Mouse (Mus musculus): ENCODE results near the gene Mfn1. TPM values are rescaled to one million over a fixed set of nuclear protein-coding genes. Genes with fewer than 3 reads are reported as not detected.

Mfn1 gene
- total and polyA plus RNA-seq, 2 experiments: 11.6 to 45.0 TPM

GRCm38 (mm10) chr3:32601055-32601454, 71.8 kb downstream of the Mfn1 start:
- no peak overlapping the region for H3K4me3 ChIP-seq (ENCODE audit: insufficient read depth, low read depth, low read length)
- DNase-seq (ENCODE audit: extremely low read depth, low read depth, low spot score): no peak
- H3K27ac ChIP-seq (replicated peaks; ENCODE audit: insufficient read depth, low read depth, low read length): no peak overlapping the region
- H3K27me3 ChIP-seq (ENCODE audit: control insufficient read depth, insufficient read depth, low read length): no peaks in the 10 kb centered on the region
- no peaks in the 10 kb centered on the region for H3K36me3 ChIP-seq (ENCODE audit: control insufficient read depth, insufficient read depth, low read length)
- H3K9ac ChIP-seq (ENCODE audit: low read depth, low read length): no peak overlapping the region
- H3K4me1 ChIP-seq (ENCODE audit: control insufficient read depth, insufficient read depth, low read length): no peaks in the 10 kb centered on the region
- TF ChIP-seq CTCF (IDR thresholded peaks at IDR 0.05; ENCODE audit: low read depth, low read length): no peak
- no peak for TF ChIP-seq POLR2A (IDR thresholded peaks at IDR 0.05; ENCODE audit: extremely low read depth, insufficient read depth, low read length)
- 87% methylated on average over 10 of the region's 10 CpGs for WGBS
- H3K79me2 ChIP-seq (ENCODE audit: control insufficient read depth, insufficient read depth, low read length): no peaks in the 10 kb centered on the region

GRCm38 (mm10) chr3:32609233-32609632, 80.0 kb downstream of the Mfn1 start:
- no peak overlapping the region for H3K9ac ChIP-seq (ENCODE audit: low read depth, low read length)
- DNase-seq (ENCODE audit: extremely low read depth, low read depth, low spot score): no peak
- no peak for TF ChIP-seq CTCF (IDR thresholded peaks at IDR 0.05; ENCODE audit: low read depth, low read length)
- no peak for TF ChIP-seq POLR2A (IDR thresholded peaks at IDR 0.05; ENCODE audit: extremely low read depth, insufficient read depth, low read length)
- no peaks in the 10 kb centered on the region; the same call in 1 of the 2 replicates for H3K79me2 ChIP-seq (ENCODE audit: control insufficient read depth, insufficient read depth, low read length)
- no peak overlapping the region for H3K4me3 ChIP-seq (ENCODE audit: insufficient read depth, low read depth, low read length)
- H3K36me3 ChIP-seq (ENCODE audit: control insufficient read depth, insufficient read depth, low read length): no peaks in the 10 kb centered on the region
- WGBS: over 99% methylated on average over 4 of the region's 4 CpGs
- no peaks in the 10 kb centered on the region for H3K27me3 ChIP-seq (ENCODE audit: control insufficient read depth, insufficient read depth, low read length)
- H3K4me1 ChIP-seq (ENCODE audit: control insufficient read depth, insufficient read depth, low read length): no peaks in the 10 kb centered on the region
- H3K27ac ChIP-seq (replicated peaks; ENCODE audit: insufficient read depth, low read depth, low read length): no peak overlapping the region

GRCm38 (mm10) chr3:32610560-32610959, 81.3 kb downstream of the Mfn1 start:
- DNase-seq (ENCODE audit: extremely low read depth, low read depth, low spot score): peak; percentile 9
- Histone ChIP-seq H3K9ac (ENCODE audit: low read depth, low read length) (no peak overlapping the region), H3K4me3 (ENCODE audit: insufficient read depth, low read depth, low read length) (no peak overlapping the region), H3K79me2 (ENCODE audit: control insufficient read depth, insufficient read depth, low read length) (no peaks in the 10 kb centered on the region; the same call in 1 of the 2 replicates), H3K36me3 (ENCODE audit: control insufficient read depth, insufficient read depth, low read length) (no peaks in the 10 kb centered on the region), H3K4me1 (ENCODE audit: control insufficient read depth, insufficient read depth, low read length) (no peaks in the 10 kb centered on the region), H3K27ac (replicated peaks; ENCODE audit: insufficient read depth, low read depth, low read length) (no peak overlapping the region), H3K27me3 (ENCODE audit: control insufficient read depth, insufficient read depth, low read length) (no peaks in the 10 kb centered on the region)
- TF ChIP-seq CTCF (IDR thresholded peaks at IDR 0.05; ENCODE audit: low read depth, low read length) (peak; percentile 57), POLR2A (IDR thresholded peaks at IDR 0.05; ENCODE audit: extremely low read depth, insufficient read depth, low read length) (no peak)
- 21% methylated on average over 7 of the region's 7 CpGs for WGBS

GRCm38 (mm10) chr3:32611606-32612170, 82.4 kb downstream of the Mfn1 start:
- DNase-seq (ENCODE audit: extremely low read depth, low read depth, low spot score): peak; percentile 13
- WGBS: 66% methylated on average over 11 of the region's 11 CpGs

GRCm38 (mm10) chr3:32614786-32615185, 85.5 kb downstream of the Mfn1 start:
- 87% methylated on average over 2 of the region's 2 CpGs for WGBS
- TF ChIP-seq POLR2A (IDR thresholded peaks at IDR 0.05; ENCODE audit: extremely low read depth, insufficient read depth, low read length) (no peak), CTCF (IDR thresholded peaks at IDR 0.05; ENCODE audit: low read depth, low read length) (no peak)
- Histone ChIP-seq H3K79me2 (ENCODE audit: control insufficient read depth, insufficient read depth, low read length) (no peaks in the 10 kb centered on the region; the same call in 1 of the 2 replicates), H3K27me3 (ENCODE audit: control insufficient read depth, insufficient read depth, low read length) (peaks cover 4% of the 10 kb centered on the region; the same call in 1 of the 2 replicates), H3K9ac (ENCODE audit: low read depth, low read length) (no peak overlapping the region), H3K27ac (replicated peaks; ENCODE audit: insufficient read depth, low read depth, low read length) (no peak overlapping the region), H3K36me3 (ENCODE audit: control insufficient read depth, insufficient read depth, low read length) (no peaks in the 10 kb centered on the region), H3K4me1 (ENCODE audit: control insufficient read depth, insufficient read depth, low read length) (no peaks in the 10 kb centered on the region), H3K4me3 (ENCODE audit: insufficient read depth, low read depth, low read length) (no peak overlapping the region)
- DNase-seq (ENCODE audit: extremely low read depth, low read depth, low spot score): no peak

More at GRCm38 (mm10) chr3:32611606-32612170, 82.4 kb downstream of the Mfn1 start:
- Histone ChIP-seq H3K4me3 (ENCODE audit: insufficient read depth, low read depth, low read length) (no peak overlapping the region), H3K79me2 (ENCODE audit: control insufficient read depth, insufficient read depth, low read length) (no peaks in the 10 kb centered on the region; the same call in 1 of the 2 replicates), H3K4me1 (ENCODE audit: control insufficient read depth, insufficient read depth, low read length) (no peaks in the 10 kb centered on the region), H3K36me3 (ENCODE audit: control insufficient read depth, insufficient read depth, low read length) (no peaks in the 10 kb centered on the region), H3K27ac (replicated peaks; ENCODE audit: insufficient read depth, low read depth, low read length) (no peak overlapping the region), H3K9ac (ENCODE audit: low read depth, low read length) (no peak overlapping the region), H3K27me3 (ENCODE audit: control insufficient read depth, insufficient read depth, low read length) (peaks cover 4% of the 10 kb centered on the region; the same call in 1 of the 2 replicates)
- TF ChIP-seq CTCF (IDR thresholded peaks at IDR 0.05; ENCODE audit: low read depth, low read length) (no peak), POLR2A (IDR thresholded peaks at IDR 0.05; ENCODE audit: extremely low read depth, insufficient read depth, low read length) (no peak)

- H3K27me3 ChIP-seq (ENCODE audit: control insufficient read depth, insufficient read depth, low read length): peaks cover 4% of the 10 kb centered on the region; the same call in 1 of the 2 replicates
- no peaks in the 10 kb centered on the region for H3K4me1 ChIP-seq (ENCODE audit: control insufficient read depth, insufficient read depth, low read length)
- H3K9ac ChIP-seq (ENCODE audit: low read depth, low read length): no peak overlapping the region
- H3K4me3 ChIP-seq (ENCODE audit: insufficient read depth, low read depth, low read length): peak overlapping the region; percentile 53; the same call in 1 of the 2 replicates
- DNase-seq (ENCODE audit: extremely low read depth, low read depth, low spot score): peak; percentile 1
- TF ChIP-seq POLR2A (IDR thresholded peaks at IDR 0.05; ENCODE audit: extremely low read depth, insufficient read depth, low read length): no peak
- TF ChIP-seq CTCF (IDR thresholded peaks at IDR 0.05; ENCODE audit: low read depth, low read length): no peak
- no peaks in the 10 kb centered on the region for H3K79me2 ChIP-seq (ENCODE audit: control insufficient read depth, insufficient read depth, low read length)
- no peaks in the 10 kb centered on the region for H3K36me3 ChIP-seq (ENCODE audit: control insufficient read depth, insufficient read depth, low read length)
- WGBS: 67% methylated on average over 5 of the region's 5 CpGs
- H3K27ac ChIP-seq (replicated peaks; ENCODE audit: insufficient read depth, low read depth, low read length): no peak overlapping the region
Observed at GRCm38 (mm10) chr3:32615376-32615775, 86.1 kb downstream of the Mfn1 start.

Measured in liver, adult 2 months (tissue).